Mouse (Mus musculus): ENCODE measurements at regions not wholly inside any gene's neighbourhood (a gene's known extent, or its start where the extent isn't known, plus 50 kb on each side); places are given as distances from the start of the nearest gene placed in this dataset.
"Not testable (repeated sequence)": the region's sequence is repeated elsewhere in the genome, so short reads cannot be mapped to it uniquely, and the experiment has no call there.

GRCm38 (mm10) chr3:56981305-56981660, 320.5 kb downstream of the Tm4sf1 start:
- DNase-seq (ENCODE audit: low spot score): no peak

GRCm38 (mm10) chr3:56980593-56981304, 321.0 kb downstream of the Tm4sf1 start:
- no peak for DNase-seq (ENCODE audit: low spot score)

- DNase-seq (ENCODE audit: low spot score): no peak
These were observed 335.8 kb downstream of the Tm4sf1 start for GRCm38 (mm10) chr3:56966008-56966407.

- DNase-seq (ENCODE audit: low spot score): no peak
These were observed 336.3 kb downstream of the Tm4sf1 start for GRCm38 (mm10) chr3:56965444-56965843.

GRCm38 (mm10) chr3:56964156-56964555, 337.6 kb downstream of the Tm4sf1 start:
- DNase-seq (ENCODE audit: low spot score): no peak

GRCm38 (mm10) chr3:56963251-56963650, 338.5 kb downstream of the Tm4sf1 start:
- no peak for DNase-seq (ENCODE audit: low spot score)

GRCm38 (mm10) chr3:56962248-56963013, 339.4 kb downstream of the Tm4sf1 start:
- no peak for DNase-seq (ENCODE audit: low spot score)

GRCm38 (mm10) chr3:56956978-56957377, 344.8 kb downstream of the Tm4sf1 start:
- DNase-seq (ENCODE audit: low spot score): no peak

GRCm38 (mm10) chr3:56955799-56956121, 346.0 kb downstream of the Tm4sf1 start:
- DNase-seq (ENCODE audit: low spot score): no peak

- no peak for DNase-seq (ENCODE audit: low spot score)
These were observed 346.5 kb downstream of the Tm4sf1 start for GRCm38 (mm10) chr3:56955098-56955798.

- DNase-seq (ENCODE audit: low spot score): not testable (repeated sequence)
These were observed 359.2 kb downstream of the Tm4sf1 start for GRCm38 (mm10) chr3:56942557-56942956.

GRCm38 (mm10) chr3:56928940-56929339, 372.8 kb downstream of the Tm4sf1 start:
- DNase-seq (ENCODE audit: low spot score): not testable (repeated sequence)

- no peak for DNase-seq (ENCODE audit: low spot score)
These were observed 403.3 kb downstream of the Tm4sf1 start for GRCm38 (mm10) chr3:56898491-56898890.

- no peak for DNase-seq (ENCODE audit: low spot score)
These were observed 424.7 kb downstream of the Tm4sf1 start for GRCm38 (mm10) chr3:56877062-56877461.

GRCm38 (mm10) chr3:56863591-56863990, 438.2 kb downstream of the Tm4sf1 start:
- DNase-seq (ENCODE audit: low spot score): no peak

GRCm38 (mm10) chr3:56859841-56860240, 441.9 kb downstream of the Tm4sf1 start:
- DNase-seq (ENCODE audit: low spot score): no peak

- DNase-seq (ENCODE audit: low spot score): no peak
These were observed 456.4 kb downstream of the Tm4sf1 start for GRCm38 (mm10) chr3:56845462-56845770.

GRCm38 (mm10) chr3:56844681-56845461, 456.9 kb downstream of the Tm4sf1 start:
- DNase-seq (ENCODE audit: low spot score): no peak

GRCm38 (mm10) chr3:56837176-56837575, 464.6 kb downstream of the Tm4sf1 start:
- DNase-seq (ENCODE audit: low spot score): no peak

- no peak for DNase-seq (ENCODE audit: low spot score)
These were observed 471.3 kb downstream of the Tm4sf1 start for GRCm38 (mm10) chr3:56830315-56831097.

- no peak for DNase-seq (ENCODE audit: low spot score)
These were observed 477.6 kb downstream of the Tm4sf1 start for GRCm38 (mm10) chr3:56824157-56824556.
